Mouse (Mus musculus) olfactory bulb, adult 2 months (tissue): ENCODE results near the gene Uqcr11. TPM values are rescaled to one million over a fixed set of nuclear protein-coding genes. Genes with fewer than 3 reads are reported as not detected.

Source experiments
- H3K27ac ChIP-seq: fragments of 200-500 bp; 2 replicates; pipeline ENCODE4 v1.5.1; 2012; ENCODE audit warnings: low read depth, low read length; ENCODE audit not compliant: insufficient read depth
- H3K4me1 ChIP-seq: fragments of 200-500 bp; 2 replicates; pipeline ENCODE4 v1.6.1; 2012; ENCODE audit warnings: low read length; ENCODE audit not compliant: control insufficient read depth, insufficient read depth
- H3K4me3 ChIP-seq: fragments of 200-500 bp; 2 replicates; pipeline ENCODE4 v1.5.1; 2012; ENCODE audit warnings: mild to moderate bottlenecking, low read depth, low read length, moderate library complexity; ENCODE audit not compliant: insufficient read depth
- CTCF ChIP-seq: fragments of 200-500 bp; IDR thresholded peaks from 2 replicates; pipeline ENCODE4 v1.5.1; 2012; ENCODE audit warnings: low read depth, mild to moderate bottlenecking, low read length, moderate library complexity; ENCODE audit not compliant: insufficient read depth
- POLR2A ChIP-seq: fragments of 200-500 bp; IDR thresholded peaks from 2 replicates; pipeline ENCODE4 v1.6.1; 2012; ENCODE audit warnings: mild to moderate bottlenecking, low read depth, low read length, moderate library complexity; ENCODE audit not compliant: insufficient read depth
- WGBS: fragments of 180-500 bp; shearing (Covaris S2); methylation state at CpG from one replicate; pipeline ENCODE4 v1.1.7; 2018; 5-methylcytosine and 5-hydroxymethylcytosine counted together
- polyA plus RNA-seq: library from polyadenylated mRNA; stranded (reverse); fragments of >200 nt; gene quantifications from 2 replicates; pipeline ENCODE4 v1.2.4, GENCODE M21; 2012; ENCODE audit warnings: low replicate concordance; ENCODE audit not compliant: missing spikeins, insufficient read depth, insufficient read length

Uqcr11 gene
- polyA plus RNA-seq, 1 experiment: not detected

DNA sequence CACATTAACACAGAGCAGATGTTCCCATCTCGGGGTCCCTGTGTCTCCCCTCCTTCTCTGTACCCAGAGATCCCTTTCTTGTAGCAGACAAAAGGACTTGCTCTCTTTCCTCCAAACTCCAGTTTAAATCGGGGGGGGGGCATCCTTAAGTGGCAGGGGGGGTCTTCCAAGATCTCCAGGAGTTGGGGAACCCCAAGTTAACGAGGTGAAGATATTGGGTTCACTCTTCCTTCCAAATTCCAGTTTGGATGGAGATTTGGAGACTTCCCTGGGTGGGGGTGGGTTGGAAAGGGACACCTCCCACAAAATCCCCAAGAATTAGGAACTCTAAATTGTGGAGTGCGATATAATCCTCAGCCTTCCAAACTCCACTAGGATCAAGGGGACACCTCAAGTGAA lies 25.8 kb upstream of the Uqcr11 start:
- H3K4me1 ChIP-seq: peaks cover 29% of the 10 kb centered on the region
- H3K27ac ChIP-seq: no peak overlapping the region
- no peak for TF ChIP-seq POLR2A
- no peak for TF ChIP-seq CTCF
- WGBS: 5% methylated on average over 4 of the region's 4 CpGs
- H3K4me3 ChIP-seq: peak overlapping the region; percentile 99

DNA sequence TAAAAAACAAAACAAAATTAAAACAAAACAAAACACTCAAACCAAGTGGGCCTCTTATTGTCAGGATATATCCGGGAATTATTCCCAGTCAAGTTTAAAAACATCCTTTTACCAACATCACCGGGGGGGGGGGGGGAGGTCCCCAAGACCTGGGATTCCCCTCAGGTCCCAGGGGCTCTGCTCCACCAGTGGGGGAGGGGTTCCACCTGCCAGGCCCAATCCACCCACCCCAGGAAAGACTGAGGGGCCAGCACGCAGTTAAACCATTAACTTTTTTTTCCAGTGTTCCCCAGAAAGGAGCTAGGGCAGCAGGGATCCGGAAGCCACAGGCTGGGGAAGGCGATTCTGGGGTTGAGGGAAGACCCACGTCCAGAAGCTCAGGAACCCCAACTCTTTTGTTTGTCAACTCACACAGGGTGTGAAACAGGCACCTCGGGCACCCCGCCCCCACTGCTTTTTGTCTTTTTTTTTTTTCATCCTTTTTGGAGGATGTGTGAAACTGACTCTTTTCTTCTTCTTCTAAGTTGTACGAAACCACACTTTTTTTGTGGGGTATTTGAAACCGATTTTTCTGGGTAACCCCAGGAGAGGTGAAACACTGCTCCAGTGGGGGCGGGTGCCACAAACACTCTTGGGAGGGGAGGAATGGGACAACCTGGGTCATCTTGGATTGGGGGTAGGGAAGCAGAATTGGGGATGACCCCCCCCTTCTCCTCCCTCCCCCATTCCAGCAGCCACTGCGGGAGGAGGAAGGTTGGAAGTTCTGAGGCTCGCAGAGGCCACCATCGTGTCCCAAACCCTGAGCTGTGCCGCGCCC lies 25.1 kb upstream of the Uqcr11 start:
- Histone ChIP-seq H3K4me1 (peaks cover 29% of the 10 kb centered on the region), H3K4me3 (peak overlapping the region; percentile 5; the same call in 1 of the 2 replicates), H3K27ac (no peak overlapping the region)
- TF ChIP-seq POLR2A (no peak), CTCF (no peak)
- 18% methylated on average over 16 of the region's 16 CpGs for WGBS

GRCm38 (mm10) chr10:80430375-80430980 lies 23.8 kb upstream of the Uqcr11 start:
- WGBS: 59% methylated on average over 8 of the region's 8 CpGs
- TF ChIP-seq CTCF (no peak), POLR2A (no peak)
- Histone ChIP-seq H3K4me1 (peaks cover 19% of the 10 kb centered on the region), H3K27ac (no peak overlapping the region), H3K4me3 (no peak overlapping the region)

GRCm38 (mm10) chr10:80429800-80430199 lies 23.2 kb upstream of the Uqcr11 start:
- Histone ChIP-seq H3K27ac (no peak overlapping the region), H3K4me3 (no peak overlapping the region), H3K4me1 (peaks cover 16% of the 10 kb centered on the region)
- 74% methylated on average over 8 of the region's 8 CpGs for WGBS
- no peak for TF ChIP-seq POLR2A
- no peak for TF ChIP-seq CTCF

DNA sequence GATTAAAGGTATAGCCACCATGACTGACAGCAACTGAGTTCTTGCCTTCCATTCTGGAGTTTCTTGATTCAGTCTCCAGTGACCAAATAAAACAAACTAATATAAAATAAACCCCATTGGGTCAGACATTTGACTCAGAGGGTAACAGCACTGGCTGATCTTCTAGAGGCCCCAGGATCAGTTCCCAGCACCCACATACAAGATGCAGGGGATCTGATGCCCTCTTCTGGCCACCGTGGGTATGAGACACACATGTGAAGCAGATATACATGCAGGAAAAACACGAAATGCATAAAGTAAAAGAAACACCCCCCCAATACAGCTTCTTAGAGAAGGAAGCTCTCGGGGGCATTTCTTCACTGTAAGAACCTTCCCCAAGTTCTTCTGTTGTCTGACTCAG lies 18.4 kb upstream of the Uqcr11 start:
- TF ChIP-seq POLR2A: no peak
- TF ChIP-seq CTCF: no peak
- no peaks in the 10 kb centered on the region for H3K4me1 ChIP-seq
- no peak overlapping the region for H3K27ac ChIP-seq
- WGBS: 95% methylated on average over 3 of the region's 3 CpGs
- H3K4me3 ChIP-seq: no peak overlapping the region

DNA sequence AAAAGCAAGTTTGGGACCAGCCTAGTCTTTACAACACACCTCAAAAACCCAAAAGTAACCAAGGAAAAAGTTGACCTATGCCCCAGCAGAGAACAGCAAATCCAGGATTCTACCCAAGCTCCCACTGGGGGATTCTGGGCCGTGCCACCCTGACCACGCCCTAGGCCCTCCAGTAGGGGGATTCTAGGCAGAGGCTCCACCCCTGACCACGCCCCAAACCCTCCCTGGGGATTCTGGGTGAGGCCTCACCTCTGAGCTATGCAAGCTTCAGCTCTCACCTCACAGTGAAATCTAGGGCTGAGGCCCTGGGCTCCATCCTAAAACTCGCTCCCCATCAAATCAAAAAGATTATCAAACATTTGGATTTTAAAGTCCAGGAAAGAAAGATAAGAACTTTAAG lies 16.9 kb upstream of the Uqcr11 start:
- 65% methylated on average over 4 of the region's 4 CpGs for WGBS
- no peak overlapping the region for H3K27ac ChIP-seq
- TF ChIP-seq CTCF (no peak), POLR2A (no peak)
- H3K4me3 ChIP-seq: no peak overlapping the region
- 0 out of 2 replicates have a peak, but pooled peaks cover 3% of the 10 kb centered on the region for H3K4me1 ChIP-seq

GRCm38 (mm10) chr10:80421651-80422472 lies 15.2 kb upstream of the Uqcr11 start:
- 0 out of 2 replicates have a peak, but pooled peaks cover 3% of the 10 kb centered on the region for H3K4me1 ChIP-seq
- WGBS: 74% methylated on average over 9 of the region's 9 CpGs
- no peak overlapping the region for H3K27ac ChIP-seq
- H3K4me3 ChIP-seq: no peak overlapping the region
- TF ChIP-seq POLR2A (no peak), CTCF (no peak)

DNA sequence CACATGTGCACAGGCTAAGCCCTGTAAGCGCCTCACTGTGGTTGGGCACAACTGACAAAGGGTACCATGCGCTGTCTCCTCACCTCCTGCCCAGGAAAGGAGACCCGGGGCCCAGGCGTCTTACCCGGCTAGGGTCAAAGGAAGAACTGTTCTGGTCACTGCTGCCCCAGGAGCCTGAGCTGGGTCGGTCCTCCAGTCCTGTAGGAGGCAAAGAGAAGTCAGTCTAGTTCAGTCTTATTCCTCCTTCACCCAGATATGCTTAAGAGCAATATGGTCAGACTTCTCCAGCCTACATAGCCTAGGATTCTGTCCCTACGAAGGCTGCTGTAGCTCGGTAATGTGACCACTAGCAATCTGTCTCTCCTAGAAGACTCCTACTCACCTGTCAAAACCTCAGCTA lies 14.6 kb upstream of the Uqcr11 start:
- H3K4me1 ChIP-seq: 0 out of 2 replicates have a peak, but pooled peaks cover 3% of the 10 kb centered on the region
- 94% methylated on average over 8 of the region's 8 CpGs for WGBS
- no peak overlapping the region for H3K27ac ChIP-seq
- no peak for TF ChIP-seq POLR2A
- no peak for TF ChIP-seq CTCF
- H3K4me3 ChIP-seq: no peak overlapping the region

DNA sequence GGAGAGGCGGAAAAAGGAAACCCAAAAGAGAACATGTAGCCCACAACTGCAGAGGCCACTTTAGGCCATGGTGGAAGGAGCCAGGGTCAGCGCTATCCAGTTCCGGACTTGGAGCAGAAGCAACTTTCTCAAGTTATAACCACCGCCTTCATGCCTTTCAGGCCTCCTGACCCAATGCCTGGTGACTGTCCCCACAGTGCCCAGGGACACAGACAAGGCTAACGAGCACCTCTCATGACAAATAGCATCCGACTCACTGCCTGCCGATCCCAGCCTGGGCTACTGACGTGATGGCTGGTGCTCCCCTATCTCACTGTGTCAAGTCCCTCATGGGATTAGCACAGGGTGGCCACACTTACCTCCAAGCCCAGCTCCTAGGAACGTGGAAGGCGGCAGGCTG lies 14.1 kb upstream of the Uqcr11 start:
- Histone ChIP-seq H3K4me1 (0 out of 2 replicates have a peak, but pooled peaks cover 3% of the 10 kb centered on the region), H3K27ac (no peak overlapping the region), H3K4me3 (no peak overlapping the region)
- no peak for TF ChIP-seq CTCF
- no peak for TF ChIP-seq POLR2A
- 90% methylated on average over 10 of the region's 10 CpGs for WGBS
